Mouse (Mus musculus) heart, adult 2 months (tissue): Measurements from ENCODE around the gene Pus10. TPM values are rescaled to one million over a fixed set of nuclear protein-coding genes. Genes with fewer than 3 reads are reported as not detected.

Source experiments
- DNase-seq, 2 experiments: peaks; one replicate each; pipeline ENCODE4 v3.0.0; 2021
- H3K27ac ChIP-seq: fragments of 200-600 bp; 2 replicates; pipeline ENCODE4 v1.8.1; 2022
- H3K27me3 ChIP-seq: fragments of 200-500 bp; 2 replicates; pipeline ENCODE4 v1.6.1; 2012; ENCODE audit warnings: mild to moderate bottlenecking, low read length, inconsistent platforms, mixed read lengths; ENCODE audit not compliant: control insufficient read depth, insufficient read depth
- H3K36me3 ChIP-seq: fragments of 200-500 bp; 2 replicates; pipeline ENCODE4 v1.6.1; 2012; ENCODE audit warnings: low read length, inconsistent platforms; ENCODE audit not compliant: control insufficient read depth, insufficient read depth
- H3K4me1 ChIP-seq: fragments of 200-500 bp; 2 replicates; pipeline ENCODE4 v1.6.1; 2011; ENCODE audit warnings: low read length; ENCODE audit not compliant: control insufficient read depth, insufficient read depth
- H3K4me3 ChIP-seq: fragments of 200-600 bp; 2 replicates; pipeline ENCODE4 v1.8.1; 2022
- H3K79me2 ChIP-seq: fragments of 200-500 bp; replicated peaks from 2 replicates; pipeline ENCODE4 v1.6.1; 2012; ENCODE audit warnings: mild to moderate bottlenecking, inconsistent platforms, low read length, moderate library complexity, mixed read lengths; ENCODE audit not compliant: control insufficient read depth, insufficient read depth
- H3K9ac ChIP-seq: fragments of 200-500 bp; 2 replicates; pipeline ENCODE4 v1.6.1; 2012; ENCODE audit warnings: low read depth, mild to moderate bottlenecking, control low read depth, inconsistent platforms, low read length, mixed read lengths
- CTCF ChIP-seq: fragments of 200-600 bp; IDR thresholded peaks from 2 replicates; pipeline ENCODE4 v1.8.1; 2022; ENCODE audit warnings: antibody characterized with exemption, mild to moderate bottlenecking, moderate library complexity
- EP300 ChIP-seq: fragments of 200-500 bp; IDR thresholded peaks from 2 replicates; pipeline ENCODE4 v1.6.1; 2011; ENCODE audit warnings: low read depth, low read length, control low read depth; ENCODE audit not compliant: insufficient read depth
- POLR2A ChIP-seq: fragments of 200-500 bp; IDR thresholded peaks from 2 replicates; pipeline ENCODE4 v1.6.1; 2011; ENCODE audit warnings: mild to moderate bottlenecking, low read depth, low read length, control low read depth; ENCODE audit not compliant: insufficient read depth
- WGBS: fragments of 180-500 bp; shearing (Covaris S2); methylation state at CpG from one replicate; pipeline ENCODE4 v1.1.7; 2018; 5-methylcytosine and 5-hydroxymethylcytosine counted together
- intact Hi-C: fragments of 180-260 bp; cut with DNase I; formaldehyde crosslinking; loops from one replicate; pipeline ENCODE4 v1.15.1; 2025
- polyA plus RNA-seq: library from polyadenylated mRNA; depleted of rRNA; stranded (reverse); fragments of >200 nt; gene quantifications from 2 replicates; pipeline ENCODE4 v1.2.3, GENCODE M21; 2012
- total RNA-seq, 2 experiments: library from RNA; stranded (reverse); gene quantifications; 2 replicates each; pipeline ENCODE4 v1.2.3; 2021

Gene Pus10
- total and polyA plus RNA-seq, 3 experiments: 3.3 to 11.0 (median 8.8) TPM

GRCm38 (mm10) chr11:23718856-23719255 is 53.4 kb downstream of the Pus10 start:
- 90% methylated on average over 2 of the region's 2 CpGs for WGBS
- Histone ChIP-seq H3K9ac (no peak overlapping the region), H3K79me2 (no peaks in the 10 kb centered on the region), H3K4me3 (no peak overlapping the region), H3K27me3 (no peaks in the 10 kb centered on the region), H3K27ac (no peak overlapping the region), H3K4me1 (no peaks in the 10 kb centered on the region), H3K36me3 (peaks cover 2% of the 10 kb centered on the region)
- no peak for DNase-seq
- intact Hi-C loops: no loop called here
- no peak for TF ChIP-seq CTCF
- no peak for TF ChIP-seq POLR2A
- no peak for TF ChIP-seq EP300

DNA sequence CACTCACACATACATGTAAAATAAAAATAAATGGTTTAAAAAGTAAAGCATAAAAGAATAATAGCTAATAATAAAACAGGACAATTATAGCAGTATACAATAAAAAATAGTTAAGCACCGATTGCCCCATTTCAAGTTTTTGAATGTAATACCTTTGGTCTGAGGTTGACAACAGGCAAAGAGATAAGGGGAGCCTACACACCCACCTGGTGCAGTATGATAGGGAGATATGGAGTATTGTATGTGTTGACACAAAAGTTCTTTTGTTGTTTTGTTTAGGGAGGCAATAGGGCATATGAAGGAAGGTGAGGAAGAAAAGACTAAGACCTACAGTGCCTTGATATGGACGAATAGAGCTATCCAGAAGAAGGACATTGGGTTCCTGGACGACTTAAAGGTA is 54.4 kb downstream of the Pus10 start:
- no peaks in the 10 kb centered on the region for H3K4me1 ChIP-seq
- H3K27me3 ChIP-seq: no peaks in the 10 kb centered on the region
- no peak for TF ChIP-seq POLR2A
- no peak for TF ChIP-seq EP300
- TF ChIP-seq CTCF: no peak
- no peak overlapping the region for H3K27ac ChIP-seq
- H3K9ac ChIP-seq: no peak overlapping the region
- intact Hi-C loops: no loop called here
- 79% methylated on average over 3 of the region's 3 CpGs for WGBS
- H3K36me3 ChIP-seq: peaks cover 2% of the 10 kb centered on the region
- no peak for DNase-seq
- H3K4me3 ChIP-seq: no peak overlapping the region
- no peaks in the 10 kb centered on the region for H3K79me2 ChIP-seq

DNA sequence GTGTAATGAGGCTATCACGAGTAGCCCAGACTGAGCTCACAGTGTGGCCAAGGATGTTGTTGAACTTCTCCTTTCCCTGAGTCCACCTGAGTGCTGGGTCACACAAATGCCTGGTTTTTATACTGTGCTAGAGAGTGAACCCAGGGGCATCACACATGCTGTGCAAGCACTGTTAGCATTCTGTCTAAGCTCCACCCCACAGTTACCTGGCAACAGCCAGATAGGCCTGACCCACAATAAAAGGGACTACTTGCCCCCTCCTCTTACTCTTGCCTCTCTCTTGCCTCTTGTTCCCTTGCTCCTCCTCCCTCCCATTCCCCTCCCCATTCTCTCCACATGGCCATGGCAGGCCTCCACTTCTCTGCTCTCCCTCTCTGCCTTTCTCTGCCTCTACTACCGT is 56.9 kb downstream of the Pus10 start:
- intact Hi-C loops: no loop called here
- Histone ChIP-seq H3K27me3 (no peaks in the 10 kb centered on the region), H3K36me3 (peaks cover 2% of the 10 kb centered on the region; the same call in 1 of the 2 replicates), H3K4me1 (no peaks in the 10 kb centered on the region), H3K79me2 (no peaks in the 10 kb centered on the region), H3K27ac (no peak overlapping the region), H3K4me3 (no peak overlapping the region), H3K9ac (no peak overlapping the region)
- 73% methylated on average over 2 of the region's 2 CpGs for WGBS
- no peak for DNase-seq
- TF ChIP-seq POLR2A (no peak), EP300 (no peak), CTCF (no peak)

DNA sequence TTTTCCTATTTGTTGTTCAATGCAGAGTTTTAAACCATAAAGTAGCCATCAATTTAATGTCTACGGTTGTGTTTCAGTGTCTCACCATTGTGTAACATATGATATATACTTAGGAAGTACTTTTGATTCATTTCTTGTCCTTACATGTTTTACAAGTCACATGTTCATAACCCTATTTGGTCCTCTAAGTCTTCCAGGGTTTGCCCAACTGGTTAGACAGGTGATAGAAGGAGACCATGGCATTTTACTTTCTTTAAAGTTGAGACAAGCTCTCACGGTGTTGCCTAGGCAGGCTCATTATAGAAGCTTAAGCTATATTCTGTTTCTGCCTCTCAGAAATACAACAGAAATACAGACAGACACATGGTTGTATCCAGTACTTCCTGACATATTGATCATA is 60.4 kb downstream of the Pus10 start:
- intact Hi-C loops: no loop called here
- DNase-seq: no peak
- no peak overlapping the region for H3K9ac ChIP-seq
- no peak overlapping the region for H3K4me3 ChIP-seq
- H3K27ac ChIP-seq: no peak overlapping the region
- no peaks in the 10 kb centered on the region for H3K79me2 ChIP-seq
- no peaks in the 10 kb centered on the region for H3K27me3 ChIP-seq
- WGBS: 95% methylated on average over 2 of the region's 2 CpGs
- H3K4me1 ChIP-seq: no peaks in the 10 kb centered on the region
- TF ChIP-seq POLR2A (no peak), EP300 (no peak), CTCF (no peak)
- no peaks in the 10 kb centered on the region for H3K36me3 ChIP-seq

DNA sequence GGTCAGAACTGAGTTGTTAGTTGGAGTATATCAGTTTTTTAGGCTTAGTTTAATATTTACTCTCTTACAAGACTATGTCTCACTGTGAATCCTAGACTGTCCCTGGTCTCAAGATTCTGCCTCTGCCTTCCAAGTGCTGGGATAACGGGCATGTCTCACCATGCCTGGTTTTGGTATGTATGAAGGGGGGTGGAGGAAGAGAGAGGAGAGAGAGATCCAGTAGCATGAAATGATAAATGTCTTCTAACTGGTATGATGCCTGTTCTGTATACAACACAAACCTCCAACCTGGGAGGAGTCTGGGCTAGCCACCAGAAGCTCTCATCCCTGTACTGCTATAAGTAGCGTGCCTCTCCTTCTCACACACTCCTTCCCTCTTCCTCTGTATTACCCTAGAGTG is 61.0 kb downstream of the Pus10 start:
- intact Hi-C loops: no loop called here
- H3K36me3 ChIP-seq: no peaks in the 10 kb centered on the region

DNA sequence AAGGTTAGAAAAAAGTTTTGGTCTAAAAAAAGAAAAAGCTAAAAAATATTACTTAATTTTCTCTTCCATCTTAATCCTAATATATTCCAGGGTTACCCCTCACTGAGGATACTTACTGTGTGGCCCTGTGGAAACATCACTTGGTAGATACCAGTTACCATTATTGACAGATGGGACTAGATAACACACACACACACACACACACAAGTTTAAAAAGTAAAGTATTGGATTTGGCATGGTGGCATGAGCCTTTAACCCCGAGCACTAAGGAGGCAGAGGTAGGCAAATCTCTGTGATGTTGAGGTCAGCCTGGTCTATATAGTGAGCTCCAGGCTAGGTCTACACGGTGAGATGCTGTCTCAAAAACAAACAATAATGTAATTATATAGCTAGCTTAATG is 62.7 kb downstream of the Pus10 start:
- intact Hi-C loops: no loop called here
- Histone ChIP-seq H3K27me3 (no peaks in the 10 kb centered on the region), H3K4me1 (no peaks in the 10 kb centered on the region), H3K27ac (no peak overlapping the region), H3K36me3 (peaks cover 2% of the 10 kb centered on the region; the same call in 1 of the 2 replicates), H3K4me3 (no peak overlapping the region), H3K9ac (no peak overlapping the region), H3K79me2 (no peaks in the 10 kb centered on the region)
- WGBS: 87% methylated on average over 2 of the region's 2 CpGs
- no peak for DNase-seq
- TF ChIP-seq POLR2A: no peak
- TF ChIP-seq EP300: no peak
- TF ChIP-seq CTCF: no peak

More for the DNA sequence above, 61.0 kb downstream of the Pus10 start:
- H3K79me2 ChIP-seq: no peaks in the 10 kb centered on the region
- H3K4me3 ChIP-seq: no peak overlapping the region
- WGBS: 87% methylated on average over 2 of the region's 2 CpGs
- H3K27me3 ChIP-seq: no peaks in the 10 kb centered on the region
- no peak for DNase-seq
- H3K27ac ChIP-seq: no peak overlapping the region
- H3K9ac ChIP-seq: no peak overlapping the region
- no peaks in the 10 kb centered on the region for H3K4me1 ChIP-seq
- TF ChIP-seq CTCF (no peak), POLR2A (no peak), EP300 (no peak)
